10 mouse cellular contexts compared by ENCODE assay signal in the genomic region with DNA sequence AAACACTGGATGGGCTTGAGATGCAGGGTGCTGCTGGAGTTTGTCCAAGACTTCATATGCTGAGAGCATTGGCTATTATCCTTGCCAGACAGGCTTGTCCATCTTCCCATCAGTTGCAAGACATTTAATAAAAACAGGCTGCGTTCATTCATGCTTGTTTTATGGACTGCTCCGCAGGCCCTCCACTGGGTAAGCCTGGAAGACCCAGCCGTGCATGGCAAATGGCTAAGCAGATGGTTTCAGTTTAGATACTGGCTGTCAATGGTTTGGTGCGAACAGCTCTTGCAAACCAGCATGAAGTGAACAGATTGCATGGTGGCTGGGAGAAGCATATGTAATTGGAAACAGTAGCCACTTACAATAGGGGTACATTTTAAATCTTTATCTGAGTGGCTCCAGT.
DNase-seq lines count a peak whose midpoint lies in the region; ATAC-seq and TF ChIP-seq lines count a peak whose summit lies in the region.
"Had no signal": no experiment of that assay in that cellular context is flagged by ENCODE, and none has a peak within 500 bp of the region (broad histone marks: within the 10 kb centered on the region; RNA-seq: fewer than 3 reads in every experiment).

No protein-coding gene starts in this region.

- H3K9me3 ChIP-seq in hindbrain, embryonic 12.5 days (replicated peaks): no peaks in the 10 kb centered on the region
- no peaks in the 10 kb centered on the region for H3K9me3 ChIP-seq in intestine, postnatal 0 days (ENCODE audit: control insufficient read depth)
- H3K9me3 ChIP-seq: lung, embryonic 15.5 days had no signal

- H3K27ac ChIP-seq in hindbrain, embryonic 12.5 days: no peak overlapping the region; the same call in 1 of the 2 replicates
- H3K27ac ChIP-seq in intestine, postnatal 0 days (ENCODE audit: low read depth, low read length): no peak overlapping the region
- H3K27ac ChIP-seq: lung, embryonic 15.5 days had no signal

- no peak overlapping the region for H3K9ac ChIP-seq in hindbrain, embryonic 12.5 days
- H3K9ac ChIP-seq in intestine, postnatal 0 days (ENCODE audit: low read depth, low read length): no peak overlapping the region
- H3K9ac ChIP-seq: lung, embryonic 15.5 days had no signal

- no peak for TF ChIP-seq CTCF in brain, embryonic 14.5 days (IDR thresholded peaks at IDR 0.05; ENCODE audit: borderline replicate concordance, extremely low read depth, insufficient read depth, insufficient read length)
- no peak for TF ChIP-seq CTCF in intestine, postnatal 0 days (IDR thresholded peaks at IDR 0.05; ENCODE audit: low read depth)

- H3K4me3 ChIP-seq in hindbrain, embryonic 12.5 days: no peak overlapping the region
- no peak overlapping the region for H3K4me3 ChIP-seq in intestine, postnatal 0 days (ENCODE audit: low read depth, low read length)
- H3K4me3 ChIP-seq: erythroblast, embryonic 14.5 days; lung, embryonic 15.5 days had no signal

- no peaks in the 10 kb centered on the region for H3K36me3 ChIP-seq in hindbrain, embryonic 12.5 days
- no peaks in the 10 kb centered on the region for H3K36me3 ChIP-seq in intestine, postnatal 0 days (ENCODE audit: control insufficient read depth, insufficient read depth)
- H3K36me3 ChIP-seq: lung, embryonic 15.5 days had no signal

- no peaks in the 10 kb centered on the region for H3K27me3 ChIP-seq in hindbrain, embryonic 12.5 days
- no peaks in the 10 kb centered on the region for H3K27me3 ChIP-seq in intestine, postnatal 0 days (replicated peaks; ENCODE audit: control insufficient read depth, insufficient read depth, low read length)
- H3K27me3 ChIP-seq: lung, embryonic 15.5 days had no signal

- H3K4me2 ChIP-seq in hindbrain, embryonic 12.5 days (replicated peaks): no peak overlapping the region
- H3K4me2 ChIP-seq in intestine, postnatal 0 days (replicated peaks; ENCODE audit: low read depth): no peak overlapping the region
- H3K4me2 ChIP-seq: lung, embryonic 15.5 days had no signal

- no peak for TF ChIP-seq POLR2A in brain, embryonic 14.5 days (IDR thresholded peaks at IDR 0.05; ENCODE audit: borderline replicate concordance, extremely low read depth, insufficient read depth, insufficient read length, poor library complexity, severe bottlenecking)

- peak; percentile 96 for DNase-seq in brain, embryonic 14.5 days (ENCODE audit: low read depth)
- peak; percentile 68 for DNase-seq in embryo, embryonic 11 days
- DNase-seq in mesoderm, embryonic 11.5 days (ENCODE audit: low read depth, low spot score): peak; percentile 62
- DNase-seq in heart, adult 8-10 months (ENCODE audit: low spot score): no peak
- no peak for DNase-seq in ovary, adult 18-20 months (ENCODE audit: low spot score)
- no peak for DNase-seq in testis, postnatal 14 days (ENCODE audit: low spot score)

- peaks cover 11% of the 10 kb centered on the region; the same call in 1 of the 2 replicates for H3K4me1 ChIP-seq in hindbrain, embryonic 12.5 days
- H3K4me1 ChIP-seq in intestine, postnatal 0 days (replicated peaks; ENCODE audit: control insufficient read depth, insufficient read depth, low read length): no peaks in the 10 kb centered on the region
- H3K4me1 ChIP-seq: lung, embryonic 15.5 days had no signal

- peak; percentile 87 for ATAC-seq in hindbrain, embryonic 12.5 days (ENCODE audit: low FRiP score)
- ATAC-seq in intestine, postnatal 0 days: no peak

- 25% methylated on average over 4 of the region's 4 CpGs for WGBS in hindbrain, embryonic 12.5 days
- 72% methylated on average over 4 of the region's 4 CpGs for WGBS in intestine, postnatal 0 days

Comparison
In these comparisons a context has a peak if more than half of its experiments do, and no peak if none do; other contexts are left out.
1. DNase-seq: peak in brain, embryonic 14.5 days (single experiment), embryo, embryonic 11 days (single experiment) and mesoderm, embryonic 11.5 days (single experiment); none in heart, adult 8-10 months (single experiment), ovary, adult 18-20 months (single experiment) and testis, postnatal 14 days (single experiment).